Mouse (Mus musculus): ENCODE data around the gene Gm525. TPM values are rescaled to one million over a fixed set of nuclear protein-coding genes. Genes with fewer than 3 reads are reported as not detected.

Gene Gm525
- total and polyA plus RNA-seq, 2 experiments from 2014 or later, result 0.30 TPM; not detected in 1

DNA sequence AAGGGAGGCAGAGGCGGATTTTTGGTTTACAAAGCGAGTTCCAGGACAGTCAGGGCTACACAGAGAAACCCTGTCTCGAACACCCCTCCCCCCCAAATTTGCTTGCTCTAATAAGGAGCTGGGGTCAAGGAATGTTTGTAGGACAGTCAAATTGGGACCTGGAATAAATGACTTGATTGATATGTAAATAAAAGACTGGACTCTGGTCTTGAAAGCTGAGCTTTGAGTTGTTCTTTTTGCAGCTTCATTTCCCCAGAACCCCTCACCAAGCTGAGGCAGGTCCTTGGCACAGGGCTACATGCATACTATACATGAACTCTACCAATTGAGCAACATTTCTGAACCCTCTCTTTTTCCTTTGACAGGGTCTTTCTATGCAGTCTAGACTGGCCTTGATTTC lies 27.6 kb upstream of the Gm525 start:
- WGBS, result 87% methylated on average over 3 of the region's 3 CpGs
- Histone ChIP-seq H3K27ac (ENCODE audit: low read depth, low read length) (no peak overlapping the region), H3K9ac (no peak overlapping the region), H3K4me1 (ENCODE audit: insufficient read depth) (no peaks in the 10 kb centered on the region), H3K4me3 (ENCODE audit: low read depth, low read length) (no peak overlapping the region), H3K9me3 (ENCODE audit: low read length) (no peaks in the 10 kb centered on the region), H3K4me2 (ENCODE audit: low read depth) (no peak overlapping the region), H3K36me3 (ENCODE audit: insufficient read depth) (peaks cover 74% of the 10 kb centered on the region), H3K27me3 (ENCODE audit: insufficient read depth, low read length) (no peaks in the 10 kb centered on the region)
- ATAC-seq (no peak), DNase-seq (no peak)
- no peak for TF ChIP-seq CTCF (IDR thresholded peaks at IDR 0.05; ENCODE audit: low read depth)

DNA sequence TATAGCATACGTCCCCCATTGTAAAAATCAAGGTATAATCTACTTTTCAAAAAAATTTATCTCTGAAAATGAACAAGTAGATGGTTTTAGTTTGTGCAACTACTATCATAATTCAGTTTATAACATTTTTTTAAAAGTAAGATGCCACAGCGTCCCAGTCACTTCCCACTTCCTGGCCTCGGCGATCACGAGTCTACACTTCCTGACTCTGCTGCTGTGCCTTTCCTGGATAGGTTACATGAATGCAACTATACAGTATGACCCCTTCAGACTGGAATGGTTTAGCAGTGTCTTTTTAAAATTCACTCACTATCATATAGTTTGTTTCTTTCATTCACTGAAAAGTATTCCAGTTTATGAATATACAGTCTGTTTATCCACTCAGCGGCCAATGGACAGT lies 21.9 kb upstream of the Gm525 start:
- H3K27ac ChIP-seq (ENCODE audit: low read depth, low read length), result no peak overlapping the region
- no peak for ATAC-seq
- DNase-seq, result no peak
- no peak overlapping the region for H3K9ac ChIP-seq
- H3K9me3 ChIP-seq (ENCODE audit: low read length), result no peaks in the 10 kb centered on the region
- no peak for TF ChIP-seq CTCF (IDR thresholded peaks at IDR 0.05; ENCODE audit: low read depth)
- H3K4me3 ChIP-seq (ENCODE audit: low read depth, low read length), result no peak overlapping the region
- H3K27me3 ChIP-seq (ENCODE audit: insufficient read depth, low read length), result no peaks in the 10 kb centered on the region
- 88% methylated on average over 6 of the region's 6 CpGs for WGBS
- H3K36me3 ChIP-seq (ENCODE audit: insufficient read depth), result peaks cover 42% of the 10 kb centered on the region
- H3K4me2 ChIP-seq (ENCODE audit: low read depth), result no peak overlapping the region
- H3K4me1 ChIP-seq (ENCODE audit: insufficient read depth), result no peaks in the 10 kb centered on the region

DNA sequence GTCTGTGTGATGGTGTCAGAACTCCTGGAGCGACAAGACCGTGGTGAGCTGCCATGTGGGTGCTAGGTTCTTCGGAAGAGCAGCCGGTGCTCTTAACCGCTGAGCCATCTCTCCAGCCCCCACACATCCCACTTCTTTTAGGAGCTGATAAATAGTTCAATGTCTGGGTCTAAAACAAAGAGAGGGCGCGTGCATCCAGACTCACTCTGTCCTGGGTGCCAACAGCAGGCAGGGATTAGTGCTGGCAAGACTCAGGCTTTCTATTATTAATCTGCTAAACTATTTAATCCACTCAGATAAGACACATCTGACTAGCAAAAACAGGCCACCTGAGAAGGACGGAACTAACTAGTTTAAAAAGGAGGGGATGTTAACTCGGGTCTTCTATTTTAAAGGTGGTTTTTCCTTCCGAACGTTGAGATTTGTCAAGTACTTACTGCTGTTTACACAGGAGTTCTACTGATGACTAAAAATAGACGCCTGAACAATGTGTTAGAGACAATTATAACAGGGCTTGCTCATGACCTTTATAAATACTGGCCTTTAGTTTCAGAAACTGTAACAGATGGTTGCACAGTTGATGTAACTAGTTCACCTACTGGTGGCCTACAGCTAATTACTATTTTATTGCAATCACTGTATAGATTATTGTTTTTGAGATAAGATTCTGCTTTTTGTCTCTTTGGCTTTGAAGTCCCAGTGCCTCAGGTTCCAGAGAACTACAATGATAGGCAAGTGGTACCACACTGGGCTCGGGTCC lies 17.5 kb upstream of the Gm525 start:
- Histone ChIP-seq H3K4me2 (ENCODE audit: low read depth) (no peak overlapping the region), H3K4me3 (ENCODE audit: low read depth, low read length) (no peak overlapping the region), H3K4me1 (ENCODE audit: insufficient read depth) (peaks cover 13% of the 10 kb centered on the region), H3K27ac (ENCODE audit: low read depth, low read length) (no peak overlapping the region), H3K9me3 (ENCODE audit: low read length) (no peaks in the 10 kb centered on the region), H3K27me3 (ENCODE audit: insufficient read depth, low read length) (no peaks in the 10 kb centered on the region), H3K9ac (no peak overlapping the region), H3K36me3 (ENCODE audit: insufficient read depth) (0 out of 2 replicates have a peak, but pooled peaks cover 9% of the 10 kb centered on the region)
- no peak for TF ChIP-seq CTCF (IDR thresholded peaks at IDR 0.05; ENCODE audit: low read depth)
- no peak for DNase-seq
- 67% methylated on average over 13 of the region's 13 CpGs for WGBS
- no peak for ATAC-seq

DNA sequence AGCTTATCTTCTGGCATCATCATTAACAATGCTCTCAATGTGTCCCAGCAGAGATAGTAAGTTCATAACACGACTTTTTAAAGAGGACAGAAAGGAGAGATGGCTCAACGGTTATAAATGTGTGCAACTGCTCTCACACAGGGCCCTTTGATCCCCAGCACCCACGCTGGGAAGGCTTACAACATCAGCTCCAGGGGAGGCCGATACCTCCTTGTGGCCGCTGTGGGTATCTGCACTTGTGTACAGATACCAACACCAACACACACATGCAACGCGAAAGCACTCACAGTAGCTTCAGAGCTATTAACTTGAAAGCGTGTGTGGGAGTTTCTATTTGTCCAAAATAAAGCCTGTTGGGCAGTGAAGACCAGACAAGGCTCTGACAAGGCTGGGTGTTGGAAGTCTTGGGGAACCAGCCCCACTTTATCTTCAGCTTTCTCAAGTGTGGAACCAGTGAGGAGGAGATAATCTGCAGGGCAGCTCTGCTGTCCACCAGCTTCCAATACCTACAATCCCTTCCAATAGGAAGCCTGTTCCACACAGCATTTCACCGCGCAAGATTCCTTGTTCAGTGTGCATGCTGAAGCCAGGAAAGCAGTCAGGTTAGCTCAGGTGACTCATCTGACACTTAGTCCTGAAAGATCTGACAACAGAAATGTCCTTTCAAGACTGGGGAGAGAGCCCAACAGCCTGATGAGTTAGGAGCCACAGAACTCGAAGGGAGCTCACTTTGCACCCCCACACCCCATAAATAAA lies 14.9 kb upstream of the Gm525 start:
- H3K4me3 ChIP-seq (ENCODE audit: low read depth, low read length), result peak overlapping the region; percentile 90
- 0 out of 2 replicates have a peak, but pooled peaks cover 9% of the 10 kb centered on the region for H3K36me3 ChIP-seq (ENCODE audit: insufficient read depth)
- peak overlapping the region; percentile 72 for H3K4me2 ChIP-seq (ENCODE audit: low read depth)
- peaks cover 13% of the 10 kb centered on the region for H3K4me1 ChIP-seq (ENCODE audit: insufficient read depth)
- ATAC-seq (no peak), DNase-seq (no peak)
- H3K27ac ChIP-seq (ENCODE audit: low read depth, low read length), result no peak overlapping the region
- peak overlapping the region; percentile 98; the same call in 1 of the 2 replicates for H3K9ac ChIP-seq
- H3K9me3 ChIP-seq (ENCODE audit: low read length), result no peaks in the 10 kb centered on the region
- WGBS, result 72% methylated on average over 11 of the region's 11 CpGs
- H3K27me3 ChIP-seq (ENCODE audit: insufficient read depth, low read length), result no peaks in the 10 kb centered on the region
- peak; percentile 51 for TF ChIP-seq CTCF (IDR thresholded peaks at IDR 0.05; ENCODE audit: low read depth)

DNA sequence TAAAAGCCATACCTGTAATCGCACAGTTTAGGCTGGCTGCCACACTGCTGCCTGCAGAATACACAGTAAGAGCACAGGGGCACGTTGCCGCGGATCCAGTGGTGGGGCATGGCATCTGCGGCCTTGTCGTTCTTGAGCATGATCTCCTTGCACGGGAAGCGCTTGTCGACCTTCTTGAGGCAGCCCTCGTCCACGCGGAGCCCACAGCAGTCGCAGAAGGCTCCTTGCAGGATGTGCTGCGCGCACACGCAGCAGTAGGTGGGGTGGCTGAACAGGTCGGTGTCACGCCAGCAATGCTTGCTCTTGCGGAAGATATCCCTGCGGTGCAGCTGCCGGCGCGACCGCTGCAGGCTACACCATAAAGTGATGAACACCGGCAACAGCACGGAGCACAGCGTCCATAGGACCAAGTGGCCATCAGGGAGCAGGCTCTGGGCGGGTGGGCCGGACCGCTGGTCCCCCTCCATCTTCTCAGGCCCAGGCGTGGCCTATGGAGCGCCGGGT lies 13.7 kb upstream of the Gm525 start:
- Histone ChIP-seq H3K27ac (ENCODE audit: low read depth, low read length) (peak overlapping the region; percentile 80), H3K36me3 (ENCODE audit: insufficient read depth) (0 out of 2 replicates have a peak, but pooled peaks cover 9% of the 10 kb centered on the region), H3K9ac (peak overlapping the region; percentile 98), H3K27me3 (ENCODE audit: insufficient read depth, low read length) (no peaks in the 10 kb centered on the region), H3K4me2 (ENCODE audit: low read depth) (peak overlapping the region; percentile 72), H3K4me3 (ENCODE audit: low read depth, low read length) (peak overlapping the region; percentile 90), H3K4me1 (ENCODE audit: insufficient read depth) (peaks cover 13% of the 10 kb centered on the region), H3K9me3 (ENCODE audit: low read length) (no peaks in the 10 kb centered on the region)
- ATAC-seq (peak; percentile 56), DNase-seq (peak; percentile 61)
- peak; percentile 12 for TF ChIP-seq CTCF (IDR thresholded peaks at IDR 0.05; ENCODE audit: low read depth)
- WGBS, result under 1% methylated on average over 33 of the region's 33 CpGs

DNA sequence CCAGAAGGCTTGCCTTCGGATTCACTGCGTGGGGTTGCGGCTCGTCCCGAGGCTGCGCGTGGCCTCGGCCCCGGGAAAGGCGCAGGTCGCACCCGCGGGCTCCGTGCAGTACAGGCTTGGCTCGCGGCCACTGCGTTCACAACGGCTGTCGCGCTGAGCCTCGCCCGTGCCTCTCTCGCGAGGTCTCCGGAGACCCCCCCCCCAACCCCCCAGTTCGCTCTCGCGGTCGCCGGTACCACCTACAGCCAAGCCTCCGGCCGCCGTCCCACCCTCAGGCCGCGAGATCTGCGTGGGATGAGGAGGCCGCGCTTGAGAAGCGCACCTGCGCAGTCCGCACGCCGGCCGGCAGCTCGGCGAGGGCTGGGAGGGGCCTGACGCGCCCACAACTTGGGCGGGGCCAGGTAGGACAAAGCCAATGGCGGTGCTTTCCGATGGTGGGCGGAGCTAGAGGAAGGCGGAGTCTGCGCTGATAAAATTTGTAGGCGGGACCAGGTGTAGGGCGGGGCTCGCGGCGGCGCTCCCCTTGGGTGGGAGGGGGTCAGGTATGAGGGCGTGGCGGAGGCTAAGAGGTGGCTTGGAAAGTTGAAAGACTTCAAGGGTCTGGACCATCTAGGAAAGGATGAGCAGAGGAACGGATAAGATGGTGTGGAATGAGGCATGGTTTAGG lies 13.1 kb upstream of the Gm525 start:
- WGBS, result under 1% methylated on average over 63 of the region's 63 CpGs
- Histone ChIP-seq H3K4me3 (ENCODE audit: low read depth, low read length) (peak overlapping the region; percentile 90), H3K4me1 (ENCODE audit: insufficient read depth) (peaks cover 13% of the 10 kb centered on the region), H3K9me3 (ENCODE audit: low read length) (no peaks in the 10 kb centered on the region), H3K27ac (ENCODE audit: low read depth, low read length) (peak overlapping the region; percentile 80), H3K27me3 (ENCODE audit: insufficient read depth, low read length) (no peaks in the 10 kb centered on the region), H3K36me3 (ENCODE audit: insufficient read depth) (0 out of 2 replicates have a peak, but pooled peaks cover 8% of the 10 kb centered on the region), H3K4me2 (ENCODE audit: low read depth) (peak overlapping the region; percentile 72), H3K9ac (peak overlapping the region; percentile 98)
- peak; percentile 92 for DNase-seq
- TF ChIP-seq CTCF (IDR thresholded peaks at IDR 0.05; ENCODE audit: low read depth), result no peak
- peak; percentile 93 for ATAC-seq
